Mouse (Mus musculus) embryonic stem cell, embryonic (primary cell): ENCODE measurements at regions not wholly inside any gene's neighbourhood (a gene's known extent, or its start where the extent isn't known, plus 50 kb on each side); places are given as distances from the start of the nearest gene placed in this dataset.

Experiments
- CTCF ChIA-PET, 4 experiments: fragments of 300-600 bp in 2 of 4; fragments of 350-600 bp in 2 of 4; sonication (Branson Sonifier 250); formaldehyde crosslinking; loops; one replicate each; lab custom pipeline; 2022; ENCODE audit warnings: inconsistent platforms in 2 of 4; lab: Charles Lee
- POLR2A ChIA-PET, 4 experiments: fragments of 300-600 bp in 2 of 4; fragments of 350-600 bp in 2 of 4; sonication (Branson Sonifier 250); formaldehyde crosslinking; loops; one replicate each; lab custom pipeline; 2022; ENCODE audit warnings: antibody characterized with exemption in 4 of 4, inconsistent platforms in 1 of 4; lab: Charles Lee

DNA sequence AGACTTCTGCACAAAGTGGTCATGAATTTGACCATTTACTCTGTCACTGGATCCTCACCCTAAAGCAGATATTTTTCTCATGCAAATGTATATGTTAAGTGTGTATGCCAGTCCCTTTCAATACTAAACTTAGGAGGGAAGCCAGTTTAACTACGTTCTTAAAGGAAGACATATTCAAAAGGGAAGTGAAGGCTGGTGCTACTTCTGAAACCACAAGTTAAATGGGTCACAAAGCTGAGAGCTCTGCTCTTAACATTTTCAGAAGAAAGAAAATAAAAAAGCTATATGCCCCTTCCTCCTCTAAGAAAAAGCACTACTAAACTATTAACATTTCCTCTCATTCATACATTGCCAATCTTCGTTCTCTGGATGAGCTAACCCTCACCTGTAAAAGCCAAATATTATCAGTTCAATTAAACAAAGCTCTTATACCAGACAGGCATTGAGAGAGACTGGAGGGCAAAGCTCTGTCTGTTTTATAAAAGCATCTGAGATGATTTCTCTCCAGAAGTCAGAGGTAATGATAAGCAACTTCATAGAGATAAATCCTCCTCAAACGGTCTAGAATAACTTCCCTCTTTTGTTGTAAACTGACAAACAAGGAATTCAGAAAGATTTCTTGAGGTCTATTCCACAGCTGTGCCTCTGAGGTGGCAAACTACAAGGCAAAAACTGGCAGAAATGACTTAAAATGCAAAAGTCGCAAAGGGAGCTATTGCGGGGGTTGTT is 82.7 kb upstream of the Klf6 start:
- POLR2A ChIA-PET: interaction anchor here in 1 of 4 experiments (1.0 kb wide), 1 partner anchor 25 kb away, joined by 3 read pairs; no protein-coding TSS in a partner anchor
- CTCF ChIA-PET: no interaction called here

GRCm38 (mm10) chr13:5779410-5779809 is 81.9 kb upstream of the Klf6 start:
- ChIA-PET POLR2A (interaction anchor here in 1 of 4 experiments (1.6 kb wide), 1 partner anchor 82 kb away, joined by 5 read pairs; the partner anchor contains the start of gene Klf6), CTCF (no interaction called here)

GRCm38 (mm10) chr13:5782540-5782939 is 78.7 kb upstream of the Klf6 start:
- POLR2A ChIA-PET: no interaction called here

GRCm38 (mm10) chr13:5787114-5787513 is 74.2 kb upstream of the Klf6 start:
- ChIA-PET POLR2A (interaction anchor here in 1 of 4 experiments (1.0 to 1.2 kb wide), 2 partner anchors 9 to 109 kb away, joined by 3 read pairs; no protein-coding TSS in a partner anchor), CTCF (no interaction called here)

More at GRCm38 (mm10) chr13:5782540-5782939, 78.7 kb upstream of the Klf6 start:
- CTCF ChIA-PET: no interaction called here

DNA sequence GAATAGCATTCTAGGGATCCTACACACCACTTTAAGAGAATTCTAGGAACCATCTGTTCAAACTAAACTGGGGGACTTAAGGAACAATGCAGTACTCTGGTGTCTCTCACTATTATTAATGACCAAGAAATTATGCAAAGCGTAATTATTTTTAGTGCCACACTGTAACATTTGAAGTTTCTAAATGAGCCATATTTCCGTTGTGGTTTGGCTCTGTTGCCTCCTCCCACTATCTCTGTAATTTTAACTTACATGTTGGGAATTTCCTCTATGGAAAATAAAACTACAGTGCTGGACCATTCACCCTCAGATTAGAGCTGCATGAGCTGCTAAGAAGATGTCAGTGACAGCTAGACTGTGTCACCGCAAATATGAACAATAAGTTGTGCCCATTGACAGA is 72.0 kb upstream of the Klf6 start:
- ChIA-PET CTCF (no interaction called here), POLR2A (no interaction called here)

- POLR2A ChIA-PET: interaction anchor here in 3 of 4 experiments (1.2 to 3.5 kb wide), 8 partner anchors 22 to 252 kb away, joined by 3 to 40 read pairs (median 10); partner anchors contain the start of gene Klf6 (in 3 of the 3)
- CTCF ChIA-PET: no interaction called here
Observed at GRCm38 (mm10) chr13:5802079-5802478, 59.2 kb upstream of the Klf6 start.

DNA sequence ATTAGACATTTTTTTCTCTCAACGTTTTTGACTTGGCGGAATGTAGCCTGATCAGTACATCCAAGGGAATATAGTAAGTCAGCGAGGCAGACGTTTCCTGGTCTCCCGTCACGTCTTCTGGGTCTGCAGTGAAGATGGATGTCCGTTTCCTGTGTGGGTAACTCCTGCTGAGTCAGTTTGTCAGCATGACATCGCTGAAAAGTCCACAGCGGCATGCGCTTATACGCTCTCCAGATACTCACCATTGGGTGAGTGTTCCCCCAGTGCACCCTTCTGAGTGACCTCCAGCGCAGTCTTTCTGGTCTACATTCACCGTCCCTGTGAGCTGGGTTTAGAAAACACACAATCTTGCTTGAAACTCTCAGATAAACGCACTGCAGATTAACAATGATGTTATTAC is 58.5 kb upstream of the Klf6 start:
- POLR2A ChIA-PET: interaction anchor here in 3 of 4 experiments (0.6 to 3.5 kb wide), 17 partner anchors 8 to 187 kb away, joined by 3 to 40 read pairs (median 6); partner anchors contain the start of gene Klf6 (in 3 of the 3)
- CTCF ChIA-PET: no interaction called here

DNA sequence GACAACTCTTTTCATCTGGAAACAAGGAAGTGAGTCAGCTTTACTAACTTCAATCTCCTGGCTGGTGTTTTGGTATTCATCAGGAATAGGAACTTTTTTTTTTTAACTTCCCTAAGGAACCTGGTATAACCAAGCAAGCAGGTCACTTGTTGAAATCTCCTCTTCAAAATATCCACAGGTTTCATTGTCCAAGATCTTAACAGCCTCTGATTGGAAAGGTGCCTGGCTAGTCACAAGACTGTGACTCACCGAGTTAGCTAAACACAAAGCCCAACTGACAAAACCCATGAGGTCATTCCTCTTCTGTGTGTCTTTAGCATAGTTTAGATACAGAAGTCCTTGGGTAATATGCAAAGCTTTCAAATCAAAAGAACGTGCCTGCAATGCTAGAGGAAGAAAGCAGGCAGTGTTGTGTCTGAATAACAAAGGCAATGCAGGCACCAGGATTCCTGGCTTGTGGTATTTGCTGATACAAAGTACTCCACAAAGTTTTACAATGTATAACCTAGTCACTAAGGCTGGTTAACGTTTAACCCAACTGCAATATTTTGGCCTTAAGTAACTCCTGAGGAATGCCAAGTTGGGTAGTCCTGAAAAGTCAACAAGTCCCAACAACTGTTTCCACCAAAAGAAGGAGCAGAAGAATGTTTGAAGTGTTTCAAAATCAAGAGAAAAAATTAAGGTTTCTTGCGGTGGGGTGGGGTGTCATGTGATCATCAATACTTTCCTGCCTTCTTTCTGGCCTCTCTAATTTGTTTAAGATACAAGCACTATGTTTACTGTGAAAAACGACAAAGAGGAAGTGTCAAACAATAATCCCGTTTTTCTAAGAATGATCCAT is 57.5 kb upstream of the Klf6 start:
- POLR2A ChIA-PET: interaction anchor here in 3 of 4 experiments (0.6 to 3.5 kb wide), 26 partner anchors 8 to 254 kb away, joined by 3 to 40 read pairs (median 4); partner anchors contain the start of gene Klf6 (in 3 of the 3)

GRCm38 (mm10) chr13:5804381-5804941 is 56.8 kb upstream of the Klf6 start:
- CTCF ChIA-PET: no interaction called here

More for the DNA sequence above, 57.5 kb upstream of the Klf6 start:
- CTCF ChIA-PET: interaction anchor here in 1 of 4 experiments (0.6 kb wide), 1 partner anchor 84 kb away, joined by 4 read pairs; no protein-coding TSS in a partner anchor

DNA sequence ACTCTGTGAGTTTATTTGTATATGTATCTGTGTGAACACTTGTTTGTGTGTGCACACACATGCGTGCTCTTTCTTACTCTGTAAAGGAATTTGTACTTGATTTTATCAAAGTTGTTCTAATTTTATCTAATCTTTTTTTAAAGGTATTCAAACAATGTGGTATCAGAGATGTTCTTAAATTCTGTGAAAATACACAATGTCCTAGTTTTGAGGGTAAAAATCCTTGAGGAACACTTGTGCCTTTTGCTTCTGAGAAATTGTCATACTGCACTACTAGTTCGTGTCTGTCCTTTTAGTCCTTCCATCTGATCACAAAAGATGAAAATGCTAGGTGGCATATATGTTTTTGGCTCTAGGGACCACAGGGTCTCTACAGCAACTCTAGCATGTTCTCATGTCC is 52.9 kb upstream of the Klf6 start:
- CTCF ChIA-PET: no interaction called here
- POLR2A ChIA-PET: no interaction called here

More at GRCm38 (mm10) chr13:5804381-5804941, 56.8 kb upstream of the Klf6 start:
- POLR2A ChIA-PET: interaction anchor here in 3 of 4 experiments (1.0 to 3.4 kb wide), 8 partner anchors 27 to 108 kb away, joined by 3 to 27 read pairs (median 5); partner anchors contain the start of gene Klf6 (in 2 of the 3)
